Mouse (Mus musculus) spleen, adult 2 months (tissue): ENCODE data around the gene Pml.
"Not testable (repeated sequence)": the region's sequence is repeated elsewhere in the genome, so short reads cannot be mapped to it uniquely, and the experiment has no call there.

Experiments
- CTCF ChIP-seq: fragments of 200-500 bp; IDR thresholded peaks from 2 replicates; pipeline ENCODE4 v1.5.1; 2011; ENCODE audit warnings: mild to moderate bottlenecking, inconsistent platforms; ENCODE audit not compliant: insufficient read depth, insufficient read length, insufficient replicate concordance; ENCODE audit errors: extremely low read depth
- POLR2A ChIP-seq: fragments of 200-500 bp; IDR thresholded peaks from 2 replicates; pipeline ENCODE4 v1.6.1; 2011; ENCODE audit warnings: low read depth, low read length, inconsistent platforms

DNA sequence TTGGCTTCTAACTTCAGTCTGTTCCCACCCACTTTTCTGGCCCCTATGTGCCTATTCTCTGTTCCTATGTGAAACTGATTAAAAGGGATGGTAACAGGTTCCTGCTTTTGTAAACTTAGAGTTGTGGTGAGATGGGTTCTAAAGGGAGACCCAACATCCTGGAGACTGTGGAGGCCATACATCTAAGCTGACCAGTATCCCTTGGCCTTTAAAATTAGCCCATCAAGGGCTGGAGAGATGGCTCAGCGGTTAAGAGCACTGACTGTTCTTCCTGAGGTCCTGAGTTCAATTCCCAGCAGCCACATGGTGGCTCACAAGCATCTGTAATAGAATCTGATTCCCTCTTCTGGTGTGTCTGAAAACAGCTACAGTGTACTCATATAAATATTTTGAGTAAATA is 1.1 kb upstream of the Pml start:
- not testable (repeated sequence) for TF ChIP-seq POLR2A, CTCF
